Mouse (Mus musculus) ES-Bruce4 (cell line): ENCODE results near the gene Sv2a. TPM values are rescaled to one million over a fixed set of nuclear protein-coding genes. Genes with fewer than 3 reads are reported as not detected.
A peak's percentile ranks its signal among the peaks of the same experiment; 100 is the strongest.
"Not testable (repeated sequence)": the region's sequence is repeated elsewhere in the genome, so short reads cannot be mapped to it uniquely, and the experiment has no call there.

ENCODE experiments used
- H3K27ac ChIP-seq: 2 replicates; pipeline ENCODE4 v1.5.1; 2012; ENCODE audit warnings: low read length, inconsistent platforms; ENCODE audit not compliant: insufficient read depth
- H3K27me3 ChIP-seq: 2 replicates; pipeline ENCODE4 v1.6.1; 2012; ENCODE audit warnings: mild to moderate bottlenecking, low read length, inconsistent platforms; ENCODE audit not compliant: control insufficient read depth, poor library complexity, insufficient read depth, severe bottlenecking
- H3K36me3 ChIP-seq: 2 replicates; pipeline ENCODE4 v1.6.1; 2012; ENCODE audit warnings: inconsistent platforms, mild to moderate bottlenecking, low read length, moderate library complexity; ENCODE audit not compliant: control insufficient read depth, poor library complexity, insufficient read depth, severe bottlenecking
- H3K4me1 ChIP-seq: one replicate; pipeline ENCODE4 v1.8.1; 2011; ENCODE audit warnings: low read length; ENCODE audit not compliant: control insufficient read depth, insufficient read depth
- H3K4me3 ChIP-seq: 2 replicates; pipeline ENCODE4 v1.5.1; 2011; ENCODE audit warnings: low read depth, mild to moderate bottlenecking, low read length
- H3K9ac ChIP-seq: 2 replicates; pipeline ENCODE4 v1.6.1; 2012; ENCODE audit warnings: low read depth, mild to moderate bottlenecking, inconsistent platforms; ENCODE audit not compliant: poor library complexity, severe bottlenecking
- H3K9me3 ChIP-seq: replicated peaks from 2 replicates; pipeline ENCODE4 v1.6.1; 2012; ENCODE audit warnings: mild to moderate bottlenecking, low read length, inconsistent platforms; ENCODE audit not compliant: control insufficient read depth, poor library complexity, insufficient read depth, severe bottlenecking
- CTCF ChIP-seq: IDR thresholded peaks from one replicate; pipeline ENCODE4 v1.8.1; 2011; ENCODE audit warnings: low read depth, low read length
- EP300 ChIP-seq: IDR thresholded peaks from 2 replicates; pipeline ENCODE4 v1.6.1; 2011; ENCODE audit warnings: low read depth, low read length; ENCODE audit not compliant: insufficient read depth
- POLR2A ChIP-seq: IDR thresholded peaks from one replicate; pipeline ENCODE4 v1.8.1; 2011; ENCODE audit warnings: low read length; ENCODE audit not compliant: insufficient read depth
- polyA plus RNA-seq: library from polyadenylated mRNA; stranded (reverse); fragments of >200 nt; gene quantifications from 2 replicates; pipeline ENCODE4 v1.2.4, GENCODE M21; 2011; ENCODE audit warnings: low read depth; ENCODE audit not compliant: missing spikeins, insufficient read depth, insufficient read length

The Sv2a gene
- polyA plus RNA-seq, 1 experiment: 4.9 TPM

- TF ChIP-seq CTCF (no peak), POLR2A (no peak), EP300 (no peak)
- H3K9ac ChIP-seq: peak overlapping the region; percentile 100
- H3K4me3 ChIP-seq: peak overlapping the region; percentile 93
- H3K4me1 ChIP-seq: no peaks in the 10 kb centered on the region
- peaks cover 2% of the 10 kb centered on the region; the same call in 1 of the 2 replicates for H3K36me3 ChIP-seq
- H3K27ac ChIP-seq: peak overlapping the region; percentile 96; the same call in 1 of the 2 replicates
- no peaks in the 10 kb centered on the region for H3K9me3 ChIP-seq
- no peaks in the 10 kb centered on the region for H3K27me3 ChIP-seq
Observed at GRCm38 (mm10) chr3:96237335-96237903, 56.5 kb downstream of the Sv2a start.

GRCm38 (mm10) chr3:96237904-96238511 lies 57.1 kb downstream of the Sv2a start:
- peak overlapping the region; percentile 93 for H3K4me3 ChIP-seq
- TF ChIP-seq POLR2A: peak; percentile 61
- no peak for TF ChIP-seq EP300
- no peaks in the 10 kb centered on the region for H3K4me1 ChIP-seq
- H3K9ac ChIP-seq: peak overlapping the region; percentile 100
- H3K36me3 ChIP-seq: peaks cover 2% of the 10 kb centered on the region; the same call in 1 of the 2 replicates
- H3K27ac ChIP-seq: peak overlapping the region; percentile 96
- no peaks in the 10 kb centered on the region for H3K9me3 ChIP-seq
- H3K27me3 ChIP-seq: no peaks in the 10 kb centered on the region

DNA sequence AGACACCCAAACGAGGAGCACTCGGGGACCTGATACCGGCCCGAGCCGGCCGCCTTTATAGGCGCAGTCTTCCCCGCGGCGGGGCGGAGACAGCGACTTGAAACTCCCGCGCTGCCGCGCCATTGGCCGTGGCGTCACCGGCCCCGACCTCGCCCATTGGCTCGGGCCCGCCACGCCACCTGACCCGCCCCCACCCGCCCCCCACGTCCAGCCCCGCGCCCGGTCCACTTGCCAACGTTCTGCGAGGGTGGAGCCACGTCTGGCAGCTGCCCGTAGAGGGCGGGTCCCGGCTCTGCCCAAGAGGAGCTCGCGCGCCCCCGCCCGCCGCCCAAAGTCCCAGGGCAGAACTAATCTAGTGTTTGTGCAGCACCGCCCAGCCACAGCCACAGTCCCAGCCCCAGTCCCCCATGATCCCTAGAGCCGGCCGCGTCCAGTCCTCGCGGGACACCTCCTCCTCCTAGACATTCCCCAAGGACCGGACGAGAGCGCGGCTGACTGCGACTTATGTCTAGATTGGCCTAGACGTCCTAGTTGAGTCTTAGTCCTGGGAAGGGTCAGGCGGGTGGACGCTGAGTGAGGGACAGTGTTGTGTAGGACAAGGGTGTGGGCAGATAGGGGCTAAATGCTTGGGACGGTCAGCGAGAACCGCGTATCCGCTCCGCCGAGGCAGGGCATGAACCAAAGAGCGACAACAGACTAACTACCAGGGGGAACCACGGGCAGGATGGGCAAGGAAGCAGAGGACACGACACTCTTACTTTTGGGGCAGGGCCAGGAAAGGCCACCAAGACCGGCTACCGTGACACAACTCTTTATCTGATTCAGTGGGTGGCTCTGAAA lies 58.2 kb downstream of the Sv2a start, which contains the start of gene Hist2h3c2:
Gene Hist2h3c2, minus strand, starts transcription at position 174 of the 840 bp plus-strand sequence.
- Histone ChIP-seq H3K27ac (peak within 1 kb of the TSS; percentile 96), H3K4me3 (peak within 1 kb of the TSS; percentile 93), H3K9ac (peak within 1 kb of the TSS; percentile 100)
- H3K9me3 ChIP-seq, H3K36me3 ChIP-seq, H3K27me3 ChIP-seq, H3K4me1 ChIP-seq: not testable (repeated sequence)

GRCm38 (mm10) chr3:96239949-96240798 lies 59.2 kb downstream of the Sv2a start, which contains the start of gene Hist2h2aa2:
Gene Hist2h2aa2, minus strand, starts transcription at chr3:96240276.
- H3K27ac ChIP-seq: peak within 1 kb of the TSS; percentile 89
- not testable (repeated sequence) for H3K36me3 ChIP-seq, H3K4me1 ChIP-seq, H3K27me3 ChIP-seq, H3K9me3 ChIP-seq
- peak within 1 kb of the TSS; percentile 94 for H3K9ac ChIP-seq
- H3K4me3 ChIP-seq: peak within 1 kb of the TSS; percentile 85

DNA sequence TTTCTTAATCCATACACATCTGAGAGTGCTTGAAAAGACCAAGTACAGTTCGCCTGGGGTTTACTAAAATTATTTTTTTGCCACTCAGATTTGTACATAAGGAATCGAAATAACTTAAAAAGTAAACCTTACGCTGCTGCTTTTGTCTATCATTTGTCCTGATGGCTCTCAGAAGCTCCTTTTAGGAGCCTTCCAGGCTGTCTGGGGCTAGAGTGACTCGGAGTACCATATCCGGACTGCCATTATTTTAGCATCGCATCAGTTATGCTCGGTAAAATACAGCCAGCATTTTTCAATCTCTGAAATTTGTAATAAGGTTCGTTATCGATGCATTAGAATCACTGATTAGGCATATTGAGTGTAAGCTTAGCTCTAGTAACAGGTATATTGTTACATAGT lies 59.8 kb downstream of the Sv2a start:
- Histone ChIP-seq H3K4me3 (peak overlapping the region; percentile 35), H3K36me3 (peaks cover 2% of the 10 kb centered on the region; the same call in 1 of the 2 replicates), H3K27ac (0 out of 2 replicates have a peak overlapping the region, but pooled peaks have one; percentile 67), H3K9me3 (no peaks in the 10 kb centered on the region), H3K9ac (peak overlapping the region; percentile 94), H3K27me3 (no peaks in the 10 kb centered on the region), H3K4me1 (no peaks in the 10 kb centered on the region)
- no peak for TF ChIP-seq POLR2A
- TF ChIP-seq CTCF: no peak
- TF ChIP-seq EP300: no peak
